Mouse (Mus musculus) megakaryocyte, embryonic 14.5 days (primary cell): ENCODE results near the gene I0C0044D17Rik. TPM values are rescaled to one million over a fixed set of nuclear protein-coding genes. Genes with fewer than 3 reads are reported as not detected.

Source experiments
- H3K27me3 ChIP-seq: replicated peaks from 2 replicates; pipeline ENCODE3; 2012; ENCODE audit warnings: inconsistent platforms
- H3K36me3 ChIP-seq: replicated peaks from 2 replicates; pipeline ENCODE3; 2012; ENCODE audit warnings: low read length, inconsistent platforms, mixed read lengths
- H3K4me1 ChIP-seq: 2 replicates; pipeline ENCODE4 v1.6.1; 2012; ENCODE audit warnings: inconsistent platforms
- H3K4me3 ChIP-seq: replicated peaks from 2 replicates; pipeline ENCODE3; 2012; ENCODE audit warnings: moderate library complexity, mild to moderate bottlenecking, inconsistent platforms
- H3K9me3 ChIP-seq: 2 replicates; pipeline ENCODE4 v1.6.1; 2012; ENCODE audit warnings: inconsistent platforms
- FLI1 ChIP-seq: IDR thresholded peaks from 2 replicates; pipeline ENCODE4 v1.6.1; 2012; ENCODE audit warnings: low read length, inconsistent platforms, mixed read lengths
- GATA1 ChIP-seq: IDR thresholded peaks from 3 replicates; pipeline ENCODE4 v1.6.1; 2012; ENCODE audit warnings: mixed read lengths, low read length, inconsistent platforms, borderline replicate concordance
- polyA plus RNA-seq: library from polyadenylated mRNA; stranded (reverse); fragments of >175 nt; gene quantifications from 2 replicates; pipeline ENCODE4 v1.2.3, GENCODE M21; 2012; ENCODE audit warnings: low replicate concordance; ENCODE audit not compliant: insufficient read depth

Gene I0C0044D17Rik
- polyA plus RNA-seq, 1 experiment = not detected

- no peaks in the 10 kb centered on the region for H3K4me1 ChIP-seq
- peaks cover 34% of the 10 kb centered on the region for H3K9me3 ChIP-seq
- H3K36me3 ChIP-seq = no peaks in the 10 kb centered on the region
- no peak overlapping the region for H3K4me3 ChIP-seq
- no peaks in the 10 kb centered on the region for H3K27me3 ChIP-seq
- TF ChIP-seq FLI1 = no peak
- TF ChIP-seq GATA1 = no peak
Observed at GRCm38 (mm10) chr4:98801775-98802174, 21.9 kb downstream of the I0C0044D17Rik start.

DNA sequence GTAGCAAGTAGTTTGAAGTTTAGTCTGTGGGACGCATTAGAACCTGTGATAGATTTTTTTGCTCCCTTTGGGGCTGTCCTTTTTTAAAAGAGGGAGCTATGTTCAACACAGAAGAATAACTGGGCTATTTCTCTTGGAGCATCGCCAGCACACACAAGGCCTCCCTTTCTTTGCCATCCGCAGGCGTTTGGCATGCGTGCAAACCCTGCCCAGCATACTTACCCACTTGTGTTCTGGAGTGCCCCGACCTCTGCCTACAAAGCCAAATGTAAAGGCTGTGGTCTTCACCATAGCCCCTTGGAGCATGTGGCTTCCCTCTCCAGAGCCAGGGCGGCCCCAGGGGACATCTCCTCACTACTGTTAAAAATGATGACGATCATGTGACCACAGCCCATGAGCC lies 22.8 kb downstream of the I0C0044D17Rik start:
- no peak overlapping the region for H3K4me3 ChIP-seq
- no peaks in the 10 kb centered on the region for H3K36me3 ChIP-seq
- H3K4me1 ChIP-seq = no peaks in the 10 kb centered on the region
- no peak for TF ChIP-seq FLI1
- no peak for TF ChIP-seq GATA1
- H3K9me3 ChIP-seq = peaks cover 34% of the 10 kb centered on the region
- H3K27me3 ChIP-seq = no peaks in the 10 kb centered on the region

- H3K9me3 ChIP-seq = peaks cover 23% of the 10 kb centered on the region
- no peaks in the 10 kb centered on the region for H3K36me3 ChIP-seq
- H3K4me3 ChIP-seq = no peak overlapping the region
- H3K4me1 ChIP-seq = no peaks in the 10 kb centered on the region
- H3K27me3 ChIP-seq = no peaks in the 10 kb centered on the region
- TF ChIP-seq FLI1 = no peak
Observed at GRCm38 (mm10) chr4:98796591-98797341, 26.9 kb downstream of the I0C0044D17Rik start.

- Histone ChIP-seq H3K9me3 (peaks cover 19% of the 10 kb centered on the region), H3K4me1 (no peaks in the 10 kb centered on the region), H3K36me3 (no peaks in the 10 kb centered on the region), H3K4me3 (no peak overlapping the region), H3K27me3 (peaks cover 2% of the 10 kb centered on the region)
- TF ChIP-seq GATA1 (no peak), FLI1 (no peak)
Observed at GRCm38 (mm10) chr4:98795241-98795640, 28.4 kb downstream of the I0C0044D17Rik start.

GRCm38 (mm10) chr4:98793486-98793885 lies 30.2 kb downstream of the I0C0044D17Rik start:
- H3K4me3 ChIP-seq = no peak overlapping the region
- 0 out of 2 replicates have a peak, but pooled peaks cover 11% of the 10 kb centered on the region for H3K9me3 ChIP-seq
- peaks cover 2% of the 10 kb centered on the region for H3K27me3 ChIP-seq
- no peak for TF ChIP-seq FLI1
- H3K36me3 ChIP-seq = no peaks in the 10 kb centered on the region
- no peaks in the 10 kb centered on the region for H3K4me1 ChIP-seq

DNA sequence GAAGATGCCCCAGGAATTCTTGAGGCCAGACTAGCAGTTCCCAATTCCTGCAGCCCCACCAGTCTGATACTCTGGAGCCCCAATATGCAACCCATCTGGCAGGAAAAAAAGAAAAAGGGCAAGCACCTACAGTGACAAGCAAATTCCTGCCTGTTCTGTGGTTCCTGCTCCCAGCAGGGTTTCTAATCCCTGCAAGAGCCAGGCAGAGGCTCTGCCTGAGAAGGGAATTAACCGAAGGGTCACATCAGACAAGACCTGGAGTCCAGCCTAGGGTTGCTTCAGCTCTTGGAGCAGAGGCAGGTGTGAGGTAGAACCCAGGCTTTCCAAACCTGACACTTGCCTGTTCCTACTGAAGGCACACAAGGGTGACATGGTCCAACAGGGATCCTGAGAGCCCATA lies 32.9 kb downstream of the I0C0044D17Rik start:
- Histone ChIP-seq H3K4me1 (no peaks in the 10 kb centered on the region), H3K9me3 (peaks cover 19% of the 10 kb centered on the region), H3K4me3 (no peak overlapping the region), H3K27me3 (peaks cover 2% of the 10 kb centered on the region), H3K36me3 (no peaks in the 10 kb centered on the region)
- TF ChIP-seq FLI1 = no peak
- no peak for TF ChIP-seq GATA1

GRCm38 (mm10) chr4:98789861-98790311 lies 33.8 kb downstream of the I0C0044D17Rik start:
- H3K4me3 ChIP-seq = no peak overlapping the region
- peaks cover 22% of the 10 kb centered on the region for H3K9me3 ChIP-seq
- TF ChIP-seq GATA1 = no peak
- H3K27me3 ChIP-seq = peaks cover 2% of the 10 kb centered on the region
- no peaks in the 10 kb centered on the region for H3K36me3 ChIP-seq
- H3K4me1 ChIP-seq = no peaks in the 10 kb centered on the region

DNA sequence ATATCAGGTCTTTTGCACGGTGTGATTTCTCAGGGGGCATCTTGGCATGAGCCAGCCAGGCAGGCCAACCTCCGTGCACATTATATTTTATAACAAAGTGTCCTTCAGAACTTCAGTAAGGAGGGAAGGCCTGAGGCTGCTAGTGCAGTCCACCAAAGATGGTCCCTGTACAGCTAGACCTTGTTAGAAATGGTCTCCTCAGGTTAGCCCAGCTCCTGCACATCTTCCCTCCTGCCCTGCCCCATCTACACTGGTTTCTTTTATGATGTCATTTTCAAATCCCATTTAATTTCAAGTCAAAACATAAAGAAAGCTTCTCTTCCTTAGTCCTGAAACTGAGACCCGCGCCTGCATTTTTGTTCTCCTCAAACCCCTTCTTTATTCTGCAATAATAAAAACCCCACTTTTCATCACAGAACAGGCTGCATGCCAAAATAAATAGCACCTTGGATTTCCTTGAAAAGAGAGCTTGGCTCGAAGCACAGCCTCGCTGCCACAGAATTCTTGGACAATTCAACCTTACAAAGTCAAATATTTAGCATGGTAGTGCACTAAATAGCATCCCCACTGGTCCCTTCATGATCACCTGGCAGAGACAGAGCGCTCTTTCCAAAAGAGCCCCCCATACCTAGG lies 34.4 kb downstream of the I0C0044D17Rik start:
- peaks cover 2% of the 10 kb centered on the region for H3K27me3 ChIP-seq
- H3K9me3 ChIP-seq = peaks cover 22% of the 10 kb centered on the region
- no peaks in the 10 kb centered on the region for H3K36me3 ChIP-seq
- no peak for TF ChIP-seq GATA1
- no peak for TF ChIP-seq FLI1
- H3K4me3 ChIP-seq = no peak overlapping the region
- H3K4me1 ChIP-seq = no peaks in the 10 kb centered on the region

DNA sequence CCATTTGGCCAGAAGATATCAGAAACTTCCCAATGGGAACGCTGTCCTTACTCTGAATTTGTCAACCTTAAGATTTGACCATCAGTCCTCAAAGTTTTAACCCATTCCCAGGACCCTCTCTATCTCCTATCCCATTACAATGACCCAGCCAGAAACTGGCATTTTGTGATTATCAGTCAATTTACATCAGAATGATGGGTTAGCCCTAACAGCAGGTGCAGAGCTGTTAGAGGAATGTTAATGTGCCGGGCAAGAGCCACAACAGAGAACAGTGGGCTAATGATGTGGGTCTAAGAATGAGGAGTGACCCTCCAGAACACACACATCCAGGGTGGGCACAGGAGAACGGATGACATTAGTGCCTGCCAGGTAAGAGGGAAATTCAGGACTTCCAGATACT lies 37.4 kb downstream of the I0C0044D17Rik start:
- peaks cover 41% of the 10 kb centered on the region for H3K9me3 ChIP-seq
- H3K36me3 ChIP-seq = no peaks in the 10 kb centered on the region
- H3K4me1 ChIP-seq = no peaks in the 10 kb centered on the region
- peaks cover 2% of the 10 kb centered on the region for H3K27me3 ChIP-seq
- no peak overlapping the region for H3K4me3 ChIP-seq
- TF ChIP-seq FLI1 = no peak
- no peak for TF ChIP-seq GATA1

DNA sequence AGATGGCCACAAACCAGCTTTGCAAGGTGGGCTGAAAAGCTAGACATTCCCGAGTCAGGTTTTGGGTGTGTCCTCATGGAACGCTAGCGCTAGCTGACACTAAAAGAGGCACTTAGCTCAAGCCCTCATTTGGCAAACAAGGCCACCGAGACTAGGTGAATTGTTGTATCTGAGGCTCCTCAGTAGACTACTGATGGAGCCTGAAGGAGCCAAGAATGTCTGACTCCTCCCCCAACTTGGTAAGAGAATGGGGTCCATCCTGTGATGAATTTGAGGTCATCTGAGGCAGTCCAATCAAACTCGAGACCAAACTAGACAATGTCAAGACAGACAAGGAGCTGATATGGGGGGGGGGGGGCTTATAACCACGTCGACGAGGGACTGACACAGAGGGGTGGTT lies 37.8 kb downstream of the I0C0044D17Rik start:
- Histone ChIP-seq H3K36me3 (no peaks in the 10 kb centered on the region), H3K9me3 (peaks cover 40% of the 10 kb centered on the region), H3K4me3 (no peak overlapping the region), H3K27me3 (peaks cover 2% of the 10 kb centered on the region), H3K4me1 (no peaks in the 10 kb centered on the region)
- TF ChIP-seq FLI1 = no peak
- TF ChIP-seq GATA1 = no peak

- H3K4me1 ChIP-seq = no peaks in the 10 kb centered on the region
Observed at GRCm38 (mm10) chr4:98778219-98778618, 45.4 kb downstream of the I0C0044D17Rik start.

More at GRCm38 (mm10) chr4:98778219-98778618, 45.4 kb downstream of the I0C0044D17Rik start:
- no peak overlapping the region for H3K4me3 ChIP-seq
- TF ChIP-seq FLI1 (no peak), GATA1 (no peak)
- H3K36me3 ChIP-seq = no peaks in the 10 kb centered on the region
- H3K27me3 ChIP-seq = no peaks in the 10 kb centered on the region
- H3K9me3 ChIP-seq = peaks cover 59% of the 10 kb centered on the region
